1 mouse cellular context compared by ENCODE assay signal in the genomic region with DNA sequence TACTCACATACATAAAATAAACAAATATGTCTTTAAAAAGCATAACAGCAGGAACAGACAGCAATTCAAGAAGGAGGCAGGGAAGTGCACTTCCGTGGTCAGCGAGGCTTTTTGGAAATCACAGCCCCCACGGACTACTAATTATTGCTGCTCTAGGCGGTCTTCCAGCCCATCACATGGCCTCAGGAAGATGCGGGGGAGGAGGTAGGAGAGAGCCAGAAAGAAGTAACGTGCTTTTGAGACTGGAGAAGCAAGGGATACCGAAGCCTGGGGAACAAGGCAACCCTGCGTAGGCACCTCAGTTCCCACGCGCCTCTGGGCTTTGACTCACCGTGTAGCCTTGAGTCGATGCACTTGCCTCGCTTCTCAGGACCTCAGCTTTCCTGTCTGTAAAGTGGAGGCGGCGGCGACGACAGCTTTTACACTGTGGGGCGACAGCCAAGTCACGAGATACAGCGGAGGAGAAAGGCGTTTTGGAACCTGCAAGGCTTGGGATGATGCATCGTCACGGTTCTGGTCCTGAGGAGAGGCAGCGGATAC.
TF ChIP-seq lines count a peak whose summit lies in the region.

No protein-coding gene starts in this region.

TF ChIP-seq in C2C12, 6 proteins besides CTCF, POLR2A, EP300 and RAD21:
- TF ChIP-seq CEBPB (IDR thresholded peaks at IDR 0.05; ENCODE audit: low read depth) (no peak), USF1 (IDR thresholded peaks at IDR 0.05; ENCODE audit: low read depth) (no peak), MAX (IDR thresholded peaks at IDR 0.05) (no peak), MYOG (IDR thresholded peaks at IDR 0.05; ENCODE audit: control insufficient read depth, extremely low read depth, insufficient read length) (no peak), MYOD1 (IDR thresholded peaks at IDR 0.05; ENCODE audit: control insufficient read depth, insufficient read length, low read depth) (no peak), FOSL1 (IDR thresholded peaks at IDR 0.05; ENCODE audit: insufficient read depth, low read length, poor library complexity, severe bottlenecking) (no peak)
